Mouse (Mus musculus): Measurements from ENCODE around the gene Slc4a3.

Gene Slc4a3

GRCm38 (mm10) chr1:75596906-75597305, 50.8 kb downstream of the Slc4a3 start:
- DNase-seq (ENCODE audit: low read depth, low spot score): no peak

- no peak for DNase-seq (ENCODE audit: low read depth, low spot score)
These were observed 51.6 kb downstream of the Slc4a3 start for GRCm38 (mm10) chr1:75597622-75598021.

- no peak for DNase-seq (ENCODE audit: low read depth, low spot score)
These were observed 55.7 kb downstream of the Slc4a3 start for GRCm38 (mm10) chr1:75601738-75602137.

- no peak for DNase-seq (ENCODE audit: low read depth, low spot score)
These were observed 57.5 kb downstream of the Slc4a3 start for GRCm38 (mm10) chr1:75603584-75603983.

- DNase-seq (ENCODE audit: low read depth, low spot score): no peak
These were observed 62.2 kb downstream of the Slc4a3 start for GRCm38 (mm10) chr1:75608225-75608624.

- no peak for DNase-seq (ENCODE audit: low read depth, low spot score)
These were observed 62.7 kb downstream of the Slc4a3 start for GRCm38 (mm10) chr1:75608625-75609263.

GRCm38 (mm10) chr1:75609264-75609662, 63.2 kb downstream of the Slc4a3 start:
- no peak for DNase-seq (ENCODE audit: low read depth, low spot score)

GRCm38 (mm10) chr1:75610553-75610952, 64.5 kb downstream of the Slc4a3 start:
- DNase-seq (ENCODE audit: low read depth, low spot score): no peak
